Mouse (Mus musculus) layer of hippocampus, postnatal 10 days (tissue): ENCODE measurements around the gene Gbgt1. TPM values are rescaled to one million over a fixed set of nuclear protein-coding genes. Genes with fewer than 3 reads are reported as not detected.

Source experiments
- DNase-seq, 2 experiments: peaks; one replicate each; pipeline ENCODE4 v3.0.0; 2021; ENCODE audit warnings: low spot score in 2 of 2
- total RNA-seq, 2 experiments: library from RNA; stranded (reverse); gene quantifications; 2 replicates each; pipeline ENCODE4 v1.2.3; 2021

Gbgt1 gene
- total RNA-seq, 2 experiments from 2014 or later, result 1.2 to 1.9 TPM

GRCm38 (mm10) chr2:28546560-28546959 lies 49.9 kb downstream of the Gbgt1 start:
- no peak for DNase-seq

- DNase-seq, result peak; percentile 89
Observed at GRCm38 (mm10) chr2:28547237-28548172, 50.8 kb downstream of the Gbgt1 start.

- DNase-seq, result no peak
Observed at GRCm38 (mm10) chr2:28549157-28549556, 52.5 kb downstream of the Gbgt1 start.

GRCm38 (mm10) chr2:28552301-28552700 lies 55.6 kb downstream of the Gbgt1 start:
- DNase-seq, result no peak

Other genes with a start within 250 kb of the Gbgt1 start
- 10 to 100 TPM; 20.2 to 21.9 TPM for gene Ppp1r26, start 50.1 kb upstream of the Gbgt1 start, total RNA-seq
- 1 to 10 TPM; 5.1 to 6.8 TPM for gene 1700007K13Rik, start 30.6 kb upstream of the Gbgt1 start, total RNA-seq
- gene Mrps2, start 28.8 kb upstream of the Gbgt1 start, total RNA-seq, result 10 to 100 TPM; 37.2 to 37.4 TPM
- gene Gm10134, start 9.2 kb downstream of the Gbgt1 start, total RNA-seq, result 1 to 10 TPM in 1 of 2 experiments, not detected in 1; 1.2 TPM
- gene Ralgds, start 16.2 kb downstream of the Gbgt1 start, total RNA-seq, result 100 to 1,000 TPM; 155 to 158 TPM
- not detected for gene Cel, start 66.5 kb downstream of the Gbgt1 start, total RNA-seq
- 10 to 100 TPM; 19.2 to 19.5 TPM for gene Gtf3c5, start 86.9 kb downstream of the Gbgt1 start, total RNA-seq
- not detected for gene Gfi1b, start 125.1 kb downstream of the Gbgt1 start, total RNA-seq
- 10 to 100 TPM; 43.8 to 44.8 TPM for gene Tsc1, start 144.3 kb downstream of the Gbgt1 start, total RNA-seq
- under 1 TPM in 1 of 2 experiments, not detected in 1; 0.96 TPM for gene Spaca9, start 202.8 kb downstream of the Gbgt1 start, total RNA-seq
- 1 to 10 TPM; 1.8 TPM for gene Ak8, start 203.3 kb downstream of the Gbgt1 start, total RNA-seq